Mouse (Mus musculus): ENCODE results near the gene Arhgef3. TPM values are rescaled to one million over a fixed set of nuclear protein-coding genes. Genes with fewer than 3 reads are reported as not detected.
"Not testable (repeated sequence)": the region's sequence is repeated elsewhere in the genome, so short reads cannot be mapped to it uniquely, and the experiment has no call there.

The Arhgef3 gene
- polyA plus RNA-seq, 1 experiment from 2014 or later = 6.6 TPM

DNA sequence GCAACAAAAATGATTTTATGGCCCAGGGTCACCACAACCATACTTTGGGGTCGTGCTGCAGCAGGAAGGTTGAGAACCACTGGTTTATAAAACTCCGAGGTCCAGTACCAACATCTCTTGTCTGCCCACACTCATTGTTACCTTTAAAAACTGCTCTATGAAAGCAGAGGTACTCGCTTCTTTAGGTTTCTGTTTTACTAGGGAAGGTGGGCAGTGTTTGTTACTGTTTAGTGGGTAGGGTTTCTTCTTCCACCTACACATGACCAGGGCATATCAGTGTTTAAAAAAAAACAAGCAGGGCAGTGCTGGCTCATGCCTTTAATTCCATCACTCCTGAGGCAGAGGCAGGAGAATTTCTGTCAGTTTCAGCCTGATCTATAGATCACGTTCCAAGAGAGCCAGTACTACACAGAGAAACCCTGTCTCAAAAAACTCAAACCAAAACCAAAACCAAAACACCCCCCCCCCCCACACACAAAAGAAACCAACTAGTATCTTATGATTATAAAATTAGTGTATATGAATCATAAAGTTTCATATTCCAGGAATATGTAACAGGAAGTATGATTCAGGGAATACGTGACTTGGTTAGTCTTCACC, 83.9 kb downstream of the Arhgef3 start:
- Histone ChIP-seq H3K9me3 (replicated peaks) (no peaks in the 10 kb centered on the region), H3K4me3 (replicated peaks) (no peak overlapping the region), H3K27me3 (no peaks in the 10 kb centered on the region), H3K36me3 (replicated peaks) (no peaks in the 10 kb centered on the region), H3K9ac (no peak overlapping the region), H3K4me1 (replicated peaks) (no peaks in the 10 kb centered on the region), H3K4me2 (no peak overlapping the region), H3K27ac (replicated peaks) (no peak overlapping the region)
- ATAC-seq (ENCODE audit: insufficient read depth) = no peak
- WGBS (ENCODE audit: insufficient replicate concordance) = 58% methylated on average over 5 of the region's 5 CpGs

DNA sequence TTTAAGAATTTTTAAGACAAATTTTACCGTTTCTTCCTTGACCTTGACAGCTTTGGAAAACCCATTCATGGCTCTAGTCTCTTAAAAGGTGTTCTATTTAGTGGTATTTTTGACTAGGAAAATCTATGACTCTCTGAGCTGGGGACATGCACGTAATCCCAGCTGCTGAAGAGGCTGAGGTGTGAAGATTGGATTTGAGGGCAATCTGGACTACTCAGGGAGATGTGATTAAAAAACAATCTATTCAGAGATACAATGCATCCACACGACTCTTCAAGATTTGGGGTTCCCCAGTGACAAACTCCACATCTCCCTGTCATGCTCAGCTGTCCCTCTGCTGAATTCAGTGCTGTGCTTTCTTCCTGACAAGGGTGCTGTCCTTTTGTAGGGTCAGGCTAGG, 84.4 kb downstream of the Arhgef3 start:
- no peaks in the 10 kb centered on the region for H3K9me3 ChIP-seq (replicated peaks)
- H3K4me3 ChIP-seq (replicated peaks) = no peak overlapping the region
- WGBS (ENCODE audit: insufficient replicate concordance) = 57% methylated on average over 3 of the region's 3 CpGs
- H3K4me2 ChIP-seq = no peak overlapping the region
- no peaks in the 10 kb centered on the region for H3K4me1 ChIP-seq (replicated peaks)
- H3K27ac ChIP-seq (replicated peaks) = no peak overlapping the region
- no peaks in the 10 kb centered on the region for H3K27me3 ChIP-seq
- ATAC-seq (ENCODE audit: insufficient read depth) = no peak
- no peaks in the 10 kb centered on the region for H3K36me3 ChIP-seq (replicated peaks)
- H3K9ac ChIP-seq = no peak overlapping the region

DNA sequence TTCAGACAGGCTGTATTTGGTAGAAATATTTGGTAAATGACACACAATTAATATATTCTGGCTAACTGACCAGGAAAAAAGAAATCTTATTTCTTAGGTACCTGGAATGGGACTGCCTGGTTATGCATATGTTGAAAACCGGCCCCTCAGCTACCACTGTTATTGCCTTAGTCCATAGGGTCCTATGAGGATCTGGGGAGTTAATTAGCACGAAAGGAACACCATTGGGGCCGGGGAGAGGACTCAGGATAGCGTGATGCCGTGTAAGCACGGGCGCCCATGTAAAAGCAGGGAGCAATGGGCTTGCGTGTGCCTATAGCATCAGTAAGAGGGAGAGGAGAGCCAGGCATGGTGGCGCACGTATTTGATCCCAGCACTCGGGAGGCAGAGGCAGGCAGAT, 85.2 kb downstream of the Arhgef3 start:
- Histone ChIP-seq H3K4me2 (no peak overlapping the region), H3K9me3 (replicated peaks) (no peaks in the 10 kb centered on the region), H3K4me1 (replicated peaks) (no peaks in the 10 kb centered on the region), H3K27me3 (no peaks in the 10 kb centered on the region), H3K27ac (replicated peaks) (no peak overlapping the region), H3K9ac (no peak overlapping the region), H3K4me3 (replicated peaks) (no peak overlapping the region), H3K36me3 (replicated peaks) (no peaks in the 10 kb centered on the region)
- ATAC-seq (ENCODE audit: insufficient read depth) = no peak
- 79% methylated on average over 11 of the region's 11 CpGs for WGBS (ENCODE audit: insufficient replicate concordance)

DNA sequence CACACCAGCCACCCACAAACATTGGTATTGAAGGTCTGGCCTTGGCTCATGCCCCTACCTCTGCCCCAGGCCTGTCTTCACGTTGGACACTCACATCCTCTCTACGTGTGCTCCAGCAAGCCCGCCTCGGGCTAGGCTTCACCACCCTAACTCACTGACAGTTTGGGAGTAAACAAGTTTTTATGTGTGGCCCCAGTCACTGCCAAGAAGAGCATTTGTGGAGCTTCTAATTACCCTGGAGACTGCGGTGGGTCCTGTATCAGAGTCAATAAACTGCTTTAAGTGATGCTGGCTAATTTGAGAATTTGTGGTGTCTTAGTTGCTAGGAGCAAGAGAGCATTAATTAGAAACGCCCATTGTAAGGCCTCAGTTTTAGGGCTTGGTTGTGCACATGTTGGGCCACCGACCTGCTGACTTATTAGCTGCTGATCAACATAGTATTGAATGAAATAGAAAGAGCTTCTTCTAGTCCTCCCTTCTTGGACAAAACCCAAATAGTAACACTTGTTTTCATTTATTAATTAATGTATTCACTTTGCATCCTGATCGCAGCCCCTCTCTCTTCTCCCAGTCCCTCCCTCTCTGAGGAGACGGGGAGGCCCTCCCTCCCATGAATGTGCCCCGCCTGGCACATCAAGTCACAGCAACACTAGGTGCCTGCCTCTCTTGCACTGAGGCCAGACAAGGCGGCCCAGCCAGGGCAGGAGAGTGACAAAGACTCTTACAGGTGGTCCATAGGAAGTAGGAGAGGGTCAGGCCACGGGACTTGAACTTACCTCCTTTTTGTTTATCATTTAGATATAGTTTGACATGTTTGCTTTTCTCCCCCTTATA, 86.3 kb downstream of the Arhgef3 start:
- H3K9me3 ChIP-seq (replicated peaks) = no peaks in the 10 kb centered on the region
- no peak overlapping the region for H3K9ac ChIP-seq
- no peaks in the 10 kb centered on the region for H3K4me1 ChIP-seq (replicated peaks)
- no peak overlapping the region for H3K27ac ChIP-seq (replicated peaks)
- no peaks in the 10 kb centered on the region for H3K36me3 ChIP-seq (replicated peaks)
- no peak for ATAC-seq (ENCODE audit: insufficient read depth)
- WGBS (ENCODE audit: insufficient replicate concordance) = 57% methylated on average over 12 of the region's 12 CpGs
- H3K4me3 ChIP-seq (replicated peaks) = no peak overlapping the region
- no peak overlapping the region for H3K4me2 ChIP-seq
- H3K27me3 ChIP-seq = no peaks in the 10 kb centered on the region

DNA sequence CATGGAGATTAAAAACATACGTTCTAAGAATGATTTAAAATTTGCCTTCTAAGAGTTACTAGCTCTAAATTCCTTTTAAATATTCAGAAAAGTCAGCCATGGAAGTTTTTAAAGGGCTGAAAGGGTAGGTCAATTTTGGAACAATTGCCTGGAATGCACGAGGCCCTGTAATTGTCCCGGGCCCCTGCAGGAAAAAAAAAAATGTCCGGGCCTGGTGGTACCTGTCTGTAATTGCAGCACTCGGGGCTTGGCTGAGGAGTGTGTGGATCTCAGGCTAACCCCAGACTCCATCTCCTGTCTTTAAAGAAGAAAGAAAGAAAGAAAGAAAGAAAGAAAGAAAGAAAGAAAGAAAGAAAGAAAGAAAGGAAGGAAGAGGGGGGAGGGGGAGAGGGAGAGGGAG, 87.1 kb downstream of the Arhgef3 start:
- no peak overlapping the region for H3K9ac ChIP-seq
- H3K9me3 ChIP-seq (replicated peaks) = no peaks in the 10 kb centered on the region
- no peaks in the 10 kb centered on the region for H3K27me3 ChIP-seq
- H3K4me3 ChIP-seq (replicated peaks) = no peak overlapping the region
- no peak overlapping the region for H3K4me2 ChIP-seq
- no peaks in the 10 kb centered on the region for H3K4me1 ChIP-seq (replicated peaks)
- 55% methylated on average over 5 of the region's 5 CpGs for WGBS (ENCODE audit: insufficient replicate concordance)
- no peaks in the 10 kb centered on the region for H3K36me3 ChIP-seq (replicated peaks)
- no peak for ATAC-seq (ENCODE audit: insufficient read depth)
- H3K27ac ChIP-seq (replicated peaks) = no peak overlapping the region

DNA sequence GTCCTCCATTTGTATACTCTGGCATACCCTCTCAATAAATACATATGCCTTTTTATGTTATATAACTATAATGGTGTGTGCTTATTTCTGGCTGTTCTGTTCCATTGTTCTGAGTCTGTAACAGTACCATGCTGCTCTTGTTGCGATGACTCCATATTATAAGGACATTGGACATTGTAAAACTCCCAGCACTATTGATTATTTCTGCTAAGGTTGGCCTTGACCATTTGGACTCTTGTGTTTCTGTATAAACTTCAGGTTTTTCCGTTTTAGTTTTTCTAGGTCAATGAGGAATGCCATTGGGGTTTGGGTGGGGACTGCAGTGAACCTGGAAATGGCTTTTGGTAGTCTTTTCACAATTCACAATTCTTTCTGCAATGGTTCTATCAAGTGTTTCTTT, 90.0 kb downstream of the Arhgef3 start:
- Histone ChIP-seq H3K9me3 (replicated peaks) (no peaks in the 10 kb centered on the region), H3K27me3 (no peaks in the 10 kb centered on the region), H3K4me1 (replicated peaks) (no peaks in the 10 kb centered on the region), H3K4me3 (replicated peaks) (no peak overlapping the region), H3K27ac (replicated peaks) (no peak overlapping the region), H3K36me3 (replicated peaks) (no peaks in the 10 kb centered on the region), H3K9ac (no peak overlapping the region), H3K4me2 (no peak overlapping the region)
- ATAC-seq (ENCODE audit: insufficient read depth) = no peak
- WGBS (ENCODE audit: insufficient replicate concordance) = 56% methylated on average over 2 of the region's 2 CpGs

DNA sequence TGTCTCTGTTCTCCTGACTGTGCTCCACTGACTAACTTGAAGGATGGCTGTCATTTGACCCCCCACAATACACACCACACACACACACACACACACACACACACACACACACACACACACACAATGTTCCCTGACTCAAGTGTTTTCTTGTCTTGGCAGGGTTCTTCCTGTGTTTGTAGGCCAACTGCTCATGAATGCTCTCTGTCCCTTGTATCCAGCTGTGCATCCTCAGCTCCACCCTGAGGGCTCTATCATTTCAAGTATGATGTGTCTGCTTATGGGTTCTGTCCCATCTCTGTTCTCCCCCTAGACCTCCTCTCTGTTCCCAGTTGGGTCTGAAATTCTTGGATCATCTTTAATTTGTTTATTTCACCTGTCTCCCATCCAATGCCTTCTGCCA, 91.7 kb downstream of the Arhgef3 start:
- no peaks in the 10 kb centered on the region for H3K9me3 ChIP-seq (replicated peaks)
- no peaks in the 10 kb centered on the region for H3K4me1 ChIP-seq (replicated peaks)
- no peak overlapping the region for H3K9ac ChIP-seq
- H3K36me3 ChIP-seq (replicated peaks) = no peaks in the 10 kb centered on the region
- no peak overlapping the region for H3K4me3 ChIP-seq (replicated peaks)
- no peaks in the 10 kb centered on the region for H3K27me3 ChIP-seq
- no peak for ATAC-seq (ENCODE audit: insufficient read depth)
- H3K27ac ChIP-seq (replicated peaks) = no peak overlapping the region
- no peak overlapping the region for H3K4me2 ChIP-seq

DNA sequence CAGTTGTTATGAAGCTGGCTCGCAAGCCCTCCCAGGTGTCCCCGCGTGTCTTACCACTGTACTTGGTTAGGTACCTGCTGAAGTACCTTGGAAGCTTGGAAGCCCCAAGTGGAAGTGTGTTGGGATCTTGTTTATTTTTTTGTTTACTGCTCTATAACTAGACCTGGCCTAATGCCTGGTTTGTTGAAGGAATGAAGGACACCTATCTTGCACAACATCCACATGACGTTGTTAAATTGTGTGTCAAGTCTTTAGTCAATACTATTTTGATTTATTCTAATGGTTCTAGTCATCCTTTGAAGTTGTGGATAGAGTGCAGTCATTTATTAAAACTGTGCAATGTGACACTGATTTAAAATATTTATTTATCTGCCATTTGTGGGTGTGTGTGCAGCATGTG, 94.8 kb downstream of the Arhgef3 start:
- Histone ChIP-seq H3K4me3 (replicated peaks) (no peak overlapping the region), H3K27me3 (no peaks in the 10 kb centered on the region), H3K36me3 (replicated peaks) (no peaks in the 10 kb centered on the region), H3K9me3 (replicated peaks) (no peaks in the 10 kb centered on the region), H3K4me2 (no peak overlapping the region), H3K9ac (no peak overlapping the region), H3K27ac (replicated peaks) (no peak overlapping the region), H3K4me1 (replicated peaks) (no peaks in the 10 kb centered on the region)
- no peak for ATAC-seq (ENCODE audit: insufficient read depth)
- WGBS (ENCODE audit: insufficient replicate concordance) = 83% methylated on average over 4 of the region's 4 CpGs

DNA sequence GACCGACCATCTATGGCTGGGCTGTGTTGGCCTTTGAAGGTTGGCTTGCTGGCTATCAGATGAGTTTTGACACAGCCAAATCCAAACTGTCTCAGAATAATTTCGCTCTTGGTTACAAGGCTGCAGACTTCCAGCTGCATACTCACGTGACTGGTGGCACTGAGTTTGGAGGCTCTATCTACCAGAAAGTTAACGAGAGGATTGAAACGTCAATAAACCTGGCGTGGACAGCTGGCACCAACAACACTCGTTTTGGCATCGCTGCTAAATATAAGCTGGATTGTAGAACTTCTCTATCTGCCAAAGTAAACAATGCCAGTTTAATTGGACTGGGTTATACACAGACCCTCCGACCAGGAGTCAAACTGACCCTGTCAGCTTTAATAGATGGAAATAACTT, 96.1 kb downstream of the Arhgef3 start:
- H3K4me3 ChIP-seq (replicated peaks); H3K36me3 ChIP-seq (replicated peaks); H3K9me3 ChIP-seq (replicated peaks); H3K4me2 ChIP-seq; H3K4me1 ChIP-seq (replicated peaks); H3K27me3 ChIP-seq; H3K9ac ChIP-seq; H3K27ac ChIP-seq (replicated peaks); ATAC-seq (ENCODE audit: insufficient read depth): not testable (repeated sequence)
- WGBS (ENCODE audit: insufficient replicate concordance) = 61% methylated on average over 9 of the region's 9 CpGs

DNA sequence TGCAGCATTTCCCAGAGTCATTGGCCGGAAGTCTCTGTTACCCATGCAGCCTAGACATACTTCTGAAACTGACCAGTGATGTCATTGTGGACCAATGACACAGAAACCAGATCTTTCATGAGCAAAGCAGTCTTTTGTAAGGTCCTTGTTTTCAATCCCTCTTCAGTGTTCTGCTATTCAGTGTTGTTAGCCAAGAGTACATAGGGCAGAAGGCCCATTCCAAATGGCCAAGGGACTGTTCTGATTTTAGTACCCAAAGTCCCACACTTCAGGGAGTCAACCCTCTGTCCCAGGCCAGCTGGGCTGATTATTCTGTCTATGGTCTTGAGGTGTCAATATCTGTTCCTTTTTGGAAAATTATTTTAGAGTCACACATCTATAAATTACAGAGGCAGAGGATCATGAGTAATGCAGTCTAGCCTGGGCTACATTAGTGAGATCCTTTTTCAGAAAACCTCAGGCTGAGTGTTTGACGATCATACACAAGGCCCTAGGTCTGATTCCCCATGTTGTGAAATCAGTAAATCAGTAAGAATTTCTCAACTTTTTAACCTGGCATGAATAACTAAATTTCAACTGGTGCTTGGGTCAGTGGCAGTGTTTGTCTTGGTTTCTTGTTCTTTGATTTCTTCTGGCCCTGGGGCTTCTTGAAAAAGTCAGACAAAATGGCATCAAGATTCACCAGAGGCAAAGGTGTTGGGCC, 97.2 kb downstream of the Arhgef3 start:
- Histone ChIP-seq H3K27me3 (no peaks in the 10 kb centered on the region), H3K9me3 (replicated peaks) (no peaks in the 10 kb centered on the region), H3K27ac (replicated peaks) (no peak overlapping the region), H3K4me3 (replicated peaks) (no peak overlapping the region), H3K4me2 (no peak overlapping the region), H3K9ac (no peak overlapping the region), H3K36me3 (replicated peaks) (no peaks in the 10 kb centered on the region), H3K4me1 (replicated peaks) (no peaks in the 10 kb centered on the region)
- no peak for ATAC-seq (ENCODE audit: insufficient read depth)
- 63% methylated on average over 2 of the region's 2 CpGs for WGBS (ENCODE audit: insufficient replicate concordance)

DNA sequence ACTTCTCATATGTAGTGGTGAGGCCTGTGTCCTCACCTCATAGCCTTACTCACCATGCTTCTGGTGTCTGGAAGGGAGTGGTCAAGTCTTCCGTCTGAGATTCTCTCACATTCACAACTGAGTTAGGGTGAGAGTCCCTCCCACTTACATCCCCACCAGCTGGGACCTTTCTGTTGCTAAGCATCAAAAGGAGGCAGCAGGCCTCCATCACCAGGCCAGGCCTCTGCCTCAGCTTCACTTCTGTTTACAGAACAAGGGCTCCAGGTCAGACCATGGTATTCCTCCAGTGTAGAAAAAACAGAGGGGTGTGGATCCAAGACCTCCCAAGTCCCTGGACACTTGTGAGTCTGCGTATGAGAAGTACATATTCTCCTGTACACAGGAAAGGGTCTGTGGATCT, 99.5 kb downstream of the Arhgef3 start:
- H3K4me3 ChIP-seq (replicated peaks) = no peak overlapping the region
- 74% methylated on average over 2 of the region's 2 CpGs for WGBS (ENCODE audit: insufficient replicate concordance)
- H3K27ac ChIP-seq (replicated peaks) = no peak overlapping the region
- H3K9ac ChIP-seq = no peak overlapping the region
- no peaks in the 10 kb centered on the region for H3K27me3 ChIP-seq
- H3K36me3 ChIP-seq (replicated peaks) = no peaks in the 10 kb centered on the region
- ATAC-seq (ENCODE audit: insufficient read depth) = no peak
- no peaks in the 10 kb centered on the region for H3K9me3 ChIP-seq (replicated peaks)
- no peaks in the 10 kb centered on the region for H3K4me1 ChIP-seq (replicated peaks)
- H3K4me2 ChIP-seq = no peak overlapping the region

All from liver, embryonic 15.5 days (tissue).